Mouse (Mus musculus) liver, embryonic 14.5 days (tissue): ENCODE measurements around the gene Mpdu1. TPM values are rescaled to one million over a fixed set of nuclear protein-coding genes. Genes with fewer than 3 reads are reported as not detected.
"Not testable (repeated sequence)": the region's sequence is repeated elsewhere in the genome, so short reads cannot be mapped to it uniquely, and the experiment has no call there.

Experiments
- ATAC-seq: fragments of 200-750 bp; cut with Nextera tagmentation; 2 replicates; pipeline ENCODE4 v1.8.0; 2017; ENCODE audit warnings: moderate number of reproducible peaks, mild to moderate bottlenecking, moderate library complexity; ENCODE audit not compliant: insufficient read depth
- DNase-seq, 3 experiments: peaks; one replicate each; pipeline ENCODE4 v3.0.0-alpha.2; 2012 to 2013; ENCODE audit warnings: low read depth in 3 of 3, low spot score in 3 of 3
- H3K27ac ChIP-seq: fragments of 300-500 bp; sonication (generic); 2 replicates; pipeline ENCODE4 v1.5.1; 2014; ENCODE audit warnings: moderate library complexity, mild to moderate bottlenecking, control low read depth, inconsistent platforms
- H3K27me3 ChIP-seq: fragments of 300-500 bp; sonication (generic); 2 replicates; pipeline ENCODE4 v1.6.1; 2014; ENCODE audit warnings: mild to moderate bottlenecking, low read length, moderate library complexity; ENCODE audit not compliant: control insufficient read depth, insufficient read depth
- H3K36me3 ChIP-seq: fragments of 300-500 bp; sonication (generic); replicated peaks from 2 replicates; pipeline ENCODE4 v1.6.1; 2014; ENCODE audit warnings: low read depth; ENCODE audit not compliant: control insufficient read depth, insufficient read depth
- H3K4me1 ChIP-seq, 2 experiments: fragments of 200-500 bp in 1 of 2; fragments of 300-500 bp in 1 of 2; sonication (generic) in 1 of 2; replicated peaks; 2 replicates each; pipeline ENCODE4 v1.6.1; 2012 to 2014; ENCODE audit warnings: antibody characterized with exemption in 1 of 2, inconsistent platforms in 1 of 2, low read length in 1 of 2; ENCODE audit not compliant: control insufficient read depth in 2 of 2, insufficient read depth in 2 of 2
- H3K4me2 ChIP-seq: fragments of 300-500 bp; sonication (generic); 2 replicates; pipeline ENCODE4 v1.6.1; 2014; ENCODE audit warnings: low read depth, mild to moderate bottlenecking, control low read depth, moderate library complexity
- H3K4me3 ChIP-seq, 2 experiments: fragments of 200-500 bp in 1 of 2; fragments of 300-500 bp in 1 of 2; sonication (generic) in 1 of 2; 2 replicates each; pipeline ENCODE4 v1.5.1; 2012 to 2014; ENCODE audit warnings: low read depth in 2 of 2, low read length in 2 of 2, mild to moderate bottlenecking in 2 of 2, control low read depth in 1 of 2, inconsistent platforms in 1 of 2, moderate library complexity in 1 of 2; ENCODE audit not compliant: insufficient read depth in 1 of 2
- H3K9ac ChIP-seq: fragments of 300-500 bp; sonication (generic); replicated peaks from 2 replicates; pipeline ENCODE4 v1.6.1; 2014; ENCODE audit warnings: mild to moderate bottlenecking, control low read depth, moderate library complexity
- H3K9me3 ChIP-seq: fragments of 300-500 bp; sonication (generic); 2 replicates; pipeline ENCODE4 v1.6.1; 2016; ENCODE audit warnings: low read length, mixed read lengths; ENCODE audit not compliant: control insufficient read depth
- CTCF ChIP-seq: IDR thresholded peaks from 2 replicates; pipeline ENCODE4 v1.5.1; 2016; ENCODE audit warnings: antibody characterized with exemption, low read depth, control low read depth
- EP300 ChIP-seq: IDR thresholded peaks from 2 replicates; pipeline ENCODE4 v1.6.1; 2016; ENCODE audit warnings: antibody characterized with exemption, low read depth
- WGBS: fragments of 180-500 bp; shearing (Covaris S2); extraction: QIAGEN DNeasy Blood & Tissue Kit; methylation state at CpG from one replicate; pipeline ENCODE4 v1.1.7; 2014; ENCODE audit not compliant: insufficient replicate concordance; 5-methylcytosine and 5-hydroxymethylcytosine counted together
- polyA plus RNA-seq, 2 experiments: library from polyadenylated mRNA; depleted of rRNA in 1 of 2; stranded (reverse) in 1 of 2; unstranded in 1 of 2; fragments of >200 nt; fragmentation: Nextera tagmentation in 1 of 2; extraction: Ambion mirVana in 1 of 2; gene quantifications; 2 replicates each; pipeline versions ENCODE4 v1.2.1 to v1.2.3; 2012 to 2014

Mpdu1 gene
- polyA plus RNA-seq, 2 experiments, result 16.0 to 40.4 TPM

GRCm38 (mm10) chr11:69629802-69630201 is 32.6 kb downstream of the Mpdu1 start:
- no peak for DNase-seq
- H3K27ac ChIP-seq, result no peak overlapping the region

GRCm38 (mm10) chr11:69628286-69628685 is 34.2 kb downstream of the Mpdu1 start:
- no peak overlapping the region for H3K4me3 ChIP-seq
- no peaks in the 10 kb centered on the region for H3K36me3 ChIP-seq
- ATAC-seq (no peak), DNase-seq (peak; percentile 62 to 74 (median 70))
- H3K9me3 ChIP-seq, result no peaks in the 10 kb centered on the region
- H3K4me2 ChIP-seq, result no peak overlapping the region
- H3K27me3 ChIP-seq, result no peaks in the 10 kb centered on the region
- TF ChIP-seq EP300, result no peak
- peak; percentile 99 for TF ChIP-seq CTCF
- no peak overlapping the region for H3K27ac ChIP-seq
- WGBS, result 29% methylated on average over 6 of the region's 6 CpGs
- H3K9ac ChIP-seq, result no peak overlapping the region
- peaks cover 3 to 5% of the 10 kb centered on the region in 2 experiments; a peak in 3 of 4 replicates for H3K4me1 ChIP-seq

More at GRCm38 (mm10) chr11:69629802-69630201, 32.6 kb downstream of the Mpdu1 start:
- TF ChIP-seq EP300, result no peak
- TF ChIP-seq CTCF, result peak; percentile 74
- no peak overlapping the region for H3K4me3 ChIP-seq
- H3K36me3 ChIP-seq, result no peaks in the 10 kb centered on the region; the same call in 1 of the 2 replicates
- no peaks in the 10 kb centered on the region for H3K27me3 ChIP-seq
- H3K9ac ChIP-seq, result no peak overlapping the region
- 61% methylated on average over 1 of the region's 1 CpGs for WGBS
- no peaks in the 10 kb centered on the region for H3K9me3 ChIP-seq
- no peak for ATAC-seq
- peaks cover 11 to 12% of the 10 kb centered on the region in 2 experiments for H3K4me1 ChIP-seq
- no peak overlapping the region for H3K4me2 ChIP-seq

- H3K4me3 ChIP-seq, ATAC-seq, H3K9ac ChIP-seq, H3K9me3 ChIP-seq, H3K27me3 ChIP-seq, H3K27ac ChIP-seq, H3K36me3 ChIP-seq, H3K4me2 ChIP-seq, DNase-seq: not testable (repeated sequence)
- H3K4me1 ChIP-seq, result peaks cover 16 to 23% of the 10 kb centered on the region in 2 experiments
- WGBS, result 67% methylated on average over 2 of the region's 2 CpGs
Observed at GRCm38 (mm10) chr11:69624339-69624738, 38.1 kb downstream of the Mpdu1 start.

GRCm38 (mm10) chr11:69623006-69623405 is 39.4 kb downstream of the Mpdu1 start:
- no peak overlapping the region for H3K27ac ChIP-seq
- ATAC-seq (no peak), DNase-seq (no peak)
- 69% methylated on average over 4 of the region's 4 CpGs for WGBS
- TF ChIP-seq CTCF (no peak), EP300 (no peak)
- H3K36me3 ChIP-seq, result no peaks in the 10 kb centered on the region
- H3K4me3 ChIP-seq, result no peak overlapping the region
- peaks cover 16 to 28% of the 10 kb centered on the region in 2 experiments for H3K4me1 ChIP-seq
- peak overlapping the region; percentile 84 for H3K4me2 ChIP-seq
- no peaks in the 10 kb centered on the region for H3K27me3 ChIP-seq
- H3K9ac ChIP-seq, result no peak overlapping the region
- no peaks in the 10 kb centered on the region for H3K9me3 ChIP-seq

GRCm38 (mm10) chr11:69622406-69622805 is 40.0 kb downstream of the Mpdu1 start:
- DNase-seq, result no peak
- no peaks in the 10 kb centered on the region for H3K36me3 ChIP-seq
- 47% methylated on average over 6 of the region's 6 CpGs for WGBS
- no peak for ATAC-seq
- H3K9me3 ChIP-seq, result no peaks in the 10 kb centered on the region
- TF ChIP-seq EP300, result no peak
- TF ChIP-seq CTCF, result no peak
- H3K27me3 ChIP-seq, result no peaks in the 10 kb centered on the region
- peak overlapping the region; percentile 57 to 69 for H3K4me3 ChIP-seq
- H3K4me2 ChIP-seq, result peak overlapping the region; percentile 84
- H3K4me1 ChIP-seq, result peaks cover 16 to 33% of the 10 kb centered on the region in 2 experiments
- peak overlapping the region; percentile 65 for H3K9ac ChIP-seq
- no peak overlapping the region for H3K27ac ChIP-seq
